Mouse (Mus musculus) embryonic facial prominence, embryonic 12.5 days (tissue): ENCODE data around the gene Chd6. TPM values are rescaled to one million over a fixed set of nuclear protein-coding genes. Genes with fewer than 3 reads are reported as not detected.

ENCODE experiments used
- ATAC-seq: fragments of 200-750 bp; cut with Nextera tagmentation; 2 replicates; pipeline ENCODE4 v1.8.0; 2017; ENCODE audit not compliant: insufficient number of reproducible peaks, insufficient read depth, low FRiP score, low TSS enrichment
- H3K27ac ChIP-seq: fragments of 300-500 bp; sonication (generic); 2 replicates; pipeline ENCODE4 v1.5.1; 2016; ENCODE audit warnings: mild to moderate bottlenecking
- H3K27me3 ChIP-seq: fragments of 300-500 bp; sonication (generic); 2 replicates; pipeline ENCODE4 v1.6.1; 2016; ENCODE audit warnings: mild to moderate bottlenecking, moderate library complexity
- H3K36me3 ChIP-seq: fragments of 300-500 bp; sonication (generic); 2 replicates; pipeline ENCODE4 v1.6.1; 2016; ENCODE audit warnings: mild to moderate bottlenecking
- H3K4me1 ChIP-seq: fragments of 300-500 bp; sonication (generic); 2 replicates; pipeline ENCODE4 v1.6.1; 2016
- H3K4me2 ChIP-seq: fragments of 300-500 bp; sonication (generic); replicated peaks from 2 replicates; pipeline ENCODE4 v1.6.1; 2016; ENCODE audit warnings: mild to moderate bottlenecking, moderate library complexity
- H3K4me3 ChIP-seq: fragments of 300-500 bp; sonication (generic); 2 replicates; pipeline ENCODE4 v1.5.1; 2016; ENCODE audit warnings: mild to moderate bottlenecking
- H3K9ac ChIP-seq: fragments of 300-500 bp; sonication (generic); 2 replicates; pipeline ENCODE4 v1.6.1; 2016; ENCODE audit warnings: mild to moderate bottlenecking, moderate library complexity
- H3K9me3 ChIP-seq: fragments of 300-500 bp; sonication (generic); 2 replicates; pipeline ENCODE4 v1.6.1; 2016; ENCODE audit warnings: mild to moderate bottlenecking, moderate library complexity
- WGBS: fragments of 180-500 bp; shearing (Covaris S2); methylation state at CpG from one replicate; pipeline ENCODE4 v1.1.7; 2016; 5-methylcytosine and 5-hydroxymethylcytosine counted together
- polyA plus RNA-seq: library from polyadenylated mRNA; unstranded; fragments of >200 nt; fragmentation: Nextera tagmentation; extraction: Ambion mirVana; gene quantifications from 2 replicates; pipeline ENCODE4 v1.2.1, GENCODE M21; 2016

Chd6 gene
- polyA plus RNA-seq, 1 experiment from 2014 or later = 44.6 TPM

DNA sequence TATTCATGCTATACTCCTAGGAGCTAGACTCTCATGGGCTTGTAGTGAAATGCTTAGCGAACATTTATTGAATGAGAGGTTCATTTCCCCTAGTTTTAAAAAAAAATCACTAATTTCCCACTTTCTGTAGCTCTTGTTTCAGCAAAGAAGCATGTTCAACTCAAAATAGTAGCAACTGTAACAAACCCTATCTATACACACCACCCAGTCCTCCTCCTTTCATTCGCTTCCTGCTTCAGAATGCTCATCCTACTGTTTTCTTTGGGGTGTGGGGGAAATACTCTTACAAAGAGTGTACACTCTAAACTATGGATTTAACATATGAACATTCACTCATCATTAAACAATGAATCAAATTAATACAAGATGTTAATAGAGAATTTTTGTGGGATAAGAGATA, 43.3 kb downstream of the Chd6 start:
- Histone ChIP-seq H3K4me1 (peaks cover 7% of the 10 kb centered on the region; the same call in 1 of the 2 replicates), H3K27ac (no peak overlapping the region), H3K4me3 (no peak overlapping the region), H3K9me3 (no peaks in the 10 kb centered on the region), H3K9ac (no peak overlapping the region), H3K4me2 (no peak overlapping the region), H3K36me3 (peaks cover 7% of the 10 kb centered on the region; the same call in 1 of the 2 replicates), H3K27me3 (no peaks in the 10 kb centered on the region)
- ATAC-seq = no peak
- WGBS = 91% methylated on average over 2 of the region's 2 CpGs

DNA sequence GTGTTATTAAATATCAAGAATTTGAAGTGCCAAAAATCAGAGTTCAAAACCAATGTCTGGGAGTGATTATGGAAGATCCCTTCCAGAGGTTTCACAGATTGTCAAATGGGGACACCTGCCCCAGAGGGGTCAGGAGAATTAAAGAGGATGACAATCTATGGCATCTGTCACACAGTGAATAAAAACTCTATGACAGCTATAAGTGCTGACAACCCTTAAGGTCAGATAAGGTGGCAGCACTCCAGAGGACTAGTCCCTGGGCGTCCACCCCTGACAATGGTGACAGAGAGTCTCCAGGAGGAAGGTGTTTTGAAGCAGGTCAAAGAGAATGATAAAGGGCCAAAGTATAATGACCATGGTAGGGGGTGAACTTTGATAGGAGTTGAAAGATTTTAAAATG, 44.0 kb downstream of the Chd6 start:
- Histone ChIP-seq H3K4me2 (no peak overlapping the region), H3K27ac (no peak overlapping the region), H3K9ac (no peak overlapping the region), H3K9me3 (no peaks in the 10 kb centered on the region), H3K4me1 (peaks cover 7% of the 10 kb centered on the region; the same call in 1 of the 2 replicates), H3K36me3 (peaks cover 7% of the 10 kb centered on the region; the same call in 1 of the 2 replicates), H3K4me3 (no peak overlapping the region), H3K27me3 (no peaks in the 10 kb centered on the region)
- WGBS = 65% methylated on average over 1 of the region's 1 CpGs
- ATAC-seq = no peak

DNA sequence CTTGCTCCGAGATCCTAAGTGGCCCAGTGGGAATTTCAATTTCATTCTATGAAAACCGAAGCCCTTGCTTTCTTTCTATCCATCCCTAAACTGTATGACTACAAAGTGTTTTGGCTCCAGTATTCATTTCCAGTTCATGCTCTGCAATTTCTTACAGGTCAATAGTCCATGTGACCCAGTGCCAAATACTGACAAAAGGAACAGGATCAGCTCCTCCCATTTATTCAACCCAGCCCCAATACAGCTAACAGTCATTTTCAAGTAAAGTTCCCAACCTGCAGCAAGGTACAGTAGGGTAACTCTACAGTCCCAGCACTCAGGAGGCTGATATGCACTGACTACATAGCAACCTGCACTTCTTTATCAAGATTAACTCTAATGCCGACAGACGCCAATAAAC, 50.0 kb downstream of the Chd6 start:
- Histone ChIP-seq H3K27me3 (no peaks in the 10 kb centered on the region), H3K4me3 (no peak overlapping the region), H3K9me3 (no peaks in the 10 kb centered on the region), H3K27ac (no peak overlapping the region), H3K4me2 (no peak overlapping the region), H3K9ac (no peak overlapping the region), H3K4me1 (no peaks in the 10 kb centered on the region), H3K36me3 (peaks cover 6% of the 10 kb centered on the region)
- no peak for ATAC-seq
- 78% methylated on average over 4 of the region's 4 CpGs for WGBS

DNA sequence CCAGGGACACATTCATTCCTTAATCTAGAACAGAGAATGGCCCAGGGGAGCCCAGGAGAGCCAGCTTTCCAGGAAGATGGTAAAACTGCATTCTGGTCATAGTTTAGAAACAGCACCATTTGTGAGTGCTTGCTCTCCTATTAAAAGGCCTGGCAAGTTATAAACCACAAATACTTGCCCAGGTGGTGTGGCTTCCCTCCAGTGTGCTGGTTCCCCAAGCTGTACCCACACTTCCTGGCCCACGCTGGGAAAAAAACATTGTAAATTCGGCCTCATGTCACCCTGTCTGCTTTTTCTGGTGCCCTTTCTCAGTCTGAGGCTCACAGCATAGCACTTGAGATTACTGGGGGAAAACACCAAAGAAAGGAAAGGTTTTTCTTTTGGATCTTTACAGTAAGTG, 55.1 kb downstream of the Chd6 start:
- Histone ChIP-seq H3K9ac (no peak overlapping the region), H3K4me2 (no peak overlapping the region), H3K4me3 (no peak overlapping the region), H3K27ac (no peak overlapping the region), H3K36me3 (peaks cover 29% of the 10 kb centered on the region), H3K4me1 (no peaks in the 10 kb centered on the region), H3K9me3 (no peaks in the 10 kb centered on the region), H3K27me3 (no peaks in the 10 kb centered on the region)
- ATAC-seq = no peak
- WGBS = 75% methylated on average over 2 of the region's 2 CpGs

DNA sequence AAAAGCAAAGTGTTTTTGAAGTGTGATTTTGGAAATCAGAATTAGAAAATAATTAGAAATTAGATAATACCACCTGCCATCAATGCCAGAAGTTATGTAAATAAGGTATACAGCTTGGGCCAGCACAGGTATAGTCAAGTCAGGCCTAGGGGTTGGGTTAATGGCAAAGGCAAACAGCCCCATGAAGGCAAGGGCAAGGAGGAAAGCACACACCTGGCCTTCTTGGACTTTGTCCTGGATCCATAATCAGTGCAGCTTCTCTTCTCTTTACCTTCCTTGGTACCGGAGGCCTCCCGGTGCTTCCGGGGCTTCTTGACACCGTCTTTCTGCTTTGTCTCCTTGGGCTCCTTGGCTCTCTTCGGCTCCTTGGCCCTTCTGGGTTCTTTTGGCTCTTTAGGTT, 56.7 kb downstream of the Chd6 start:
- 97% methylated on average over 5 of the region's 5 CpGs for WGBS
- no peak for ATAC-seq
- H3K9me3 ChIP-seq = no peaks in the 10 kb centered on the region
- peaks cover 31% of the 10 kb centered on the region for H3K36me3 ChIP-seq
- no peak overlapping the region for H3K4me3 ChIP-seq
- H3K27ac ChIP-seq = no peak overlapping the region
- H3K27me3 ChIP-seq = no peaks in the 10 kb centered on the region
- H3K9ac ChIP-seq = no peak overlapping the region
- no peak overlapping the region for H3K4me2 ChIP-seq
- no peaks in the 10 kb centered on the region for H3K4me1 ChIP-seq

DNA sequence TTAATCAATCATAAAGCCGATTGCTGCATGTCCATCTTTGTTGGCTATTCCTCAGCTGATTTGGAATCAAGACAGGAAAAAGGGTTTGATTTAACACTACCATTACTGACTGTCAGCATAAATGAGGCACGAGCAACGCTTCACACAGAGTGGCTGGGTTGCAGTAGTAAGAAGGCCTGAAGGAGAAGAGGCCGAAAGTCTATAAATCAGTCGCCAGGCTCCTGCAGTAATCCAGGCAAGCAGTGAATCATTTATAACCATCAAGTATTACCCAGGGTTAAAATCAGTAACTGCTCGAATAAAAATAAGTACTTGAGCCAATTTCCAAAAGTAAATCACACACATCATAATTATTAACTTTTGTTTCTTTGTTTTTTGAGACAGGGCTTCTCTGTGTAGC, 59.4 kb downstream of the Chd6 start:
- H3K4me1 ChIP-seq = no peaks in the 10 kb centered on the region
- H3K4me2 ChIP-seq = no peak overlapping the region
- H3K36me3 ChIP-seq = peaks cover 36% of the 10 kb centered on the region
- no peak overlapping the region for H3K27ac ChIP-seq
- WGBS = 80% methylated on average over 6 of the region's 6 CpGs
- H3K27me3 ChIP-seq = no peaks in the 10 kb centered on the region
- no peak overlapping the region for H3K9ac ChIP-seq
- ATAC-seq = no peak
- no peak overlapping the region for H3K4me3 ChIP-seq
- H3K9me3 ChIP-seq = no peaks in the 10 kb centered on the region

DNA sequence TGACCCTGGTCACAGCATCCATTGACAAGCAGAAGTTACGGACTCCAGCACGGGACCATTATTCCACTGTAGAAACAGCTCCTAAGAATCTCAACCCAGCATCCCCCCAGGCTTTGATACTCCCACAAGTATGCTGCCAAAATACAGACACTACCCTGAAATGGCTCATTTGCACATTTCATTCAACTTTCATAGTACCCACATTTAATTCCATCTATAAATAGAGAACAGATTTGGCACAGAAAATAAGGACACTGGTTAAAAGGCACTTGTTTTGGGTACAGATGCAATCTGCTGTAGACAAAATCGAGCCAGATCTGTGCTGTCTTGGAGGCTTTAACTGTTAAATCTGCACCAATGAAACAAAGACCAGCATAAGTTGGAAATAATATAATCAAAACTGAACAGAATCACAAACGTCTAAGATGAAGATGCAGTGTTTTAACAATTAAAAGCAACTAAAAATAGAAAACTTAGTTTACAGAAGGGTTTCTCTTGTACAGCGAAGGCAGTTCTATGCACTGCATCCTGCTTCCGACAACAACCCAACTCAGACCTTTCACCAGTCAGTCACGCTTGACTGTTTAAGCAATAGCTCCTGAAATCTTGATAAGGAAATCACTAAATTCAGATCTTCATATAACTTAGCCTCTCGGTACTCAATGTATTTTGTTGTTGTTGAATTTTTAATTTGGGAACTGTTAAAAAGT, 64.2 kb downstream of the Chd6 start:
- ATAC-seq = no peak

DNA sequence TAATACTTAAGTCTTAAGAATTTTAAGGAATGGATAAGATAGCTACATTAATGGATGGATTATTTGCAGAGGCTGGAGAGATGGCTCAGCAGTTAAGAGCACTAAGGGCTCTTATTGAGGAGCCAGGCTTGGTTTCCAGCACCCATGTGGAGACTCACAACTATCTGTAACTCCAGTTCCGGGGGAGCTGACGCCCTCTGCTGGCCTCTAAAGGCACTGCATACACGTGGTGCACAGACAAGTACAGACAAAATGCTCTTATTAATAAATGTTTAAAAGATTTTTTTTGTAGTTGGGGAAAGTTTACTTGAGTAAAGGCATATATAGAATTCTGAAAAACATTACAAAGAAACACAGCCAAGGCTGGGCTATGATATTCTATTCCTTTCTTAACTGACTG, 66.0 kb downstream of the Chd6 start:
- ATAC-seq = no peak
- Histone ChIP-seq H3K27ac (no peak overlapping the region), H3K4me3 (no peak overlapping the region), H3K36me3 (peaks cover 49% of the 10 kb centered on the region), H3K9ac (no peak overlapping the region), H3K27me3 (no peaks in the 10 kb centered on the region), H3K4me2 (no peak overlapping the region), H3K4me1 (no peaks in the 10 kb centered on the region), H3K9me3 (no peaks in the 10 kb centered on the region)
- WGBS = 63% methylated on average over 3 of the region's 3 CpGs

More for the DNA sequence above, 64.2 kb downstream of the Chd6 start:
- Histone ChIP-seq H3K27me3 (no peaks in the 10 kb centered on the region), H3K4me1 (no peaks in the 10 kb centered on the region), H3K4me3 (no peak overlapping the region), H3K36me3 (peaks cover 31% of the 10 kb centered on the region), H3K9ac (no peak overlapping the region), H3K4me2 (no peak overlapping the region), H3K9me3 (no peaks in the 10 kb centered on the region), H3K27ac (no peak overlapping the region)
- 94% methylated on average over 8 of the region's 8 CpGs for WGBS

DNA sequence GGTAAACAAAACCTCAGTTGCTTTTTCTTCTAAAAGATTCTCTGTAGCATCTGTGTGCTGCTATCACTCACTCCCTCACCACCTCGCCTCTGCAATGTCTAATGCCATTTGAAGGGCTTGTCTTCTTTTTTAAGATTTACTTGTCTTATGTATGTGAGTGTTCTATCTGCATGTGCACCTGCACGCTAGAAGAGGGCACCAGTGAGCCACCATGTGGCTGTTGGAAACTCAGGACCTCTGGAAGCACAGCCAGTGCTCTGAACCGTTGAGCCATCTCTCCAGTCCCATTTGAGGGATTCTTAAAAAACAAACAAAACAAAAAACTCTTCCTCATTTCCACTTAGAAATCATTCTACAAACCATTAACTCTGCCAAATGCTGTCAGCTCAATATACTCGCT, 68.1 kb downstream of the Chd6 start:
- H3K4me1 ChIP-seq = no peaks in the 10 kb centered on the region
- WGBS = 89% methylated on average over 4 of the region's 4 CpGs

DNA sequence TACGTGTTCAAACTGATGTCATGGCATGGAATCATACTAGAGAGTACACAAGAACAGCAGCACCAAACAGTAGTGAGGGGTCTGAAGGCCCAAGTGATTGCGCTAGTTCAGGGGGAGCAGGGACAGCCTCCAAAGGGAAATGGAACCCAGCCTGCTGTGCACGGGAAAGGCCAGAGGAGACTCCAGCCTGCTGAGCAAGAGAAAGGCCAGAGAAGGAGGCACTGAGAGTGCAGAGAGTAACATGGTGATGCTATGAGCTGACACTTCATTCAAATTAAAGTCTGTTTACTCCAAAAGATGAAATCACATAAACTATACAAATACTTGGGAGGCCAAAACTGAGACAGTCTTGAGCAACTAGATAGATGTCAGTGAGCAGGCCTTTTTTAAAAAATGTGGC, 71.1 kb downstream of the Chd6 start:
- Histone ChIP-seq H3K4me1 (no peaks in the 10 kb centered on the region), H3K4me3 (no peak overlapping the region), H3K27ac (no peak overlapping the region), H3K27me3 (no peaks in the 10 kb centered on the region), H3K4me2 (no peak overlapping the region), H3K9ac (no peak overlapping the region), H3K9me3 (no peaks in the 10 kb centered on the region), H3K36me3 (peaks cover 52% of the 10 kb centered on the region)
- no peak for ATAC-seq
- WGBS = 95% methylated on average over 3 of the region's 3 CpGs

More for the DNA sequence above, 68.1 kb downstream of the Chd6 start:
- H3K4me2 ChIP-seq = no peak overlapping the region
- no peak overlapping the region for H3K4me3 ChIP-seq
- H3K27ac ChIP-seq = no peak overlapping the region
- peaks cover 48% of the 10 kb centered on the region for H3K36me3 ChIP-seq
- H3K9ac ChIP-seq = no peak overlapping the region
- no peaks in the 10 kb centered on the region for H3K27me3 ChIP-seq
- no peak for ATAC-seq
- H3K9me3 ChIP-seq = no peaks in the 10 kb centered on the region

DNA sequence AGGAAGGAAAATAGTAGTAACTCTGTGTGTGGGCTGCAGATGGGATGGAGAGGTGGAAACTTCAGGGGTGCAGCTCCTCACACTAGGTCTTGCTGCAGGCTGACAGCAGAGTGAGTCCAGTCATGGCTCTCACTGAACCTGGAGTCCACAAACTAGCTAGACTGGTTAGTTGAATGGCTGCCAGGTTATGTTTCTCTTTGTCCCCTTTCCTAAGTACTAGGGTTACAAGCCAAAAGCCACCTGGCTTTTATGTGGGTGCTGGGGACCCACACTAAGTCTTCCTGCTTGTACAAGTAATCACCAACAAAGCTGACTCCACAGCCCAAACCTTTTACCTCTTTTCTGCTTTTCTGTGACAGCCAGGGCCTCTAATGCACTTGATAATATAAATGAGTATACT, 75.7 kb downstream of the Chd6 start:
- Histone ChIP-seq H3K4me1 (no peaks in the 10 kb centered on the region), H3K27me3 (no peaks in the 10 kb centered on the region), H3K9me3 (no peaks in the 10 kb centered on the region), H3K36me3 (peaks cover 49% of the 10 kb centered on the region), H3K4me3 (no peak overlapping the region), H3K9ac (no peak overlapping the region), H3K4me2 (no peak overlapping the region), H3K27ac (no peak overlapping the region)
- ATAC-seq = no peak

DNA sequence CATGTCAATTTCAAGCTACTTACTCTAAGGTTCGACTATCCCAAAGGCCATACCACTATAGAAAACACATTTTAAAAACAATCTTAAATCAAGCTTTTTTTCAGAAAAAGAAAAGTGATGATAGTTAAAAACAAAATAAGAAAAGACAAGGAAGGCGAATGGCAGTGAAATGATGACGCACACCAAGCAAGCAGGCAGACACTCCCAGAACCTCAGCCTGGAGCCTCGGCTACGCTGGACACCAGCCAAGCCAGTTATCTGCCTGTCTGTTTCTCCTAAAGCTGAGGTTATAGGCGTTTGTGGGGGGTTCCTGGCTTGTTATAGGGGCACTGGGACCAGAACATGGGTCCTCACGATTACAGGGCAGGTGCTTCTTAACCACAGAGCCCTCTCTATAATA, 76.5 kb downstream of the Chd6 start:
- no peak overlapping the region for H3K4me3 ChIP-seq
- ATAC-seq = no peak
- H3K27ac ChIP-seq = no peak overlapping the region
- H3K4me2 ChIP-seq = no peak overlapping the region
- H3K9ac ChIP-seq = no peak overlapping the region
- H3K27me3 ChIP-seq = no peaks in the 10 kb centered on the region
- no peaks in the 10 kb centered on the region for H3K4me1 ChIP-seq
- H3K9me3 ChIP-seq = no peaks in the 10 kb centered on the region
- peaks cover 47% of the 10 kb centered on the region for H3K36me3 ChIP-seq
- 88% methylated on average over 7 of the region's 7 CpGs for WGBS
